Mouse (Mus musculus) frontal cortex, postnatal 14 days (tissue): ENCODE measurements around the gene Copg2.
"Not testable (repeated sequence)": the region's sequence is repeated elsewhere in the genome, so short reads cannot be mapped to it uniquely, and the experiment has no call there.

Source experiments
- DNase-seq, 2 experiments: peaks; one replicate each; pipeline ENCODE4 v3.0.0; 2022; ENCODE audit warnings: low spot score in 2 of 2

Gene Copg2

GRCm38 (mm10) chr6:30832241-30832640 is 64.4 kb downstream of the Copg2 start:
- no peak for DNase-seq

- no peak for DNase-seq
These were observed 83.0 kb downstream of the Copg2 start for GRCm38 (mm10) chr6:30813626-30814025.

- DNase-seq, result no peak
These were observed 91.4 kb downstream of the Copg2 start for GRCm38 (mm10) chr6:30805053-30805752.

GRCm38 (mm10) chr6:30804389-30805052 is 92.1 kb downstream of the Copg2 start:
- DNase-seq, result peak; percentile 23 to 32

GRCm38 (mm10) chr6:30802915-30803314 is 93.7 kb downstream of the Copg2 start:
- not testable (repeated sequence) for DNase-seq

GRCm38 (mm10) chr6:30751209-30751608 is 145.4 kb downstream of the Copg2 start:
- DNase-seq, result no peak

- DNase-seq, result no peak
These were observed 146.1 kb downstream of the Copg2 start for GRCm38 (mm10) chr6:30750482-30750881.

- no peak for DNase-seq
These were observed 146.7 kb downstream of the Copg2 start for GRCm38 (mm10) chr6:30749892-30750291.

GRCm38 (mm10) chr6:30749042-30749689 is 147.4 kb downstream of the Copg2 start:
- DNase-seq, result no peak

GRCm38 (mm10) chr6:30748358-30748910 is 148.2 kb downstream of the Copg2 start:
- DNase-seq, result no peak

- no peak for DNase-seq
These were observed 148.8 kb downstream of the Copg2 start for GRCm38 (mm10) chr6:30747631-30748357.

GRCm38 (mm10) chr6:30745591-30745990 is 151.0 kb downstream of the Copg2 start:
- no peak for DNase-seq

- DNase-seq, result no peak
These were observed 151.7 kb downstream of the Copg2 start for GRCm38 (mm10) chr6:30744846-30745245.

- DNase-seq, result no peak
These were observed 157.3 kb downstream of the Copg2 start for GRCm38 (mm10) chr6:30739177-30739747.

GRCm38 (mm10) chr6:30738464-30739006 is 158.1 kb downstream of the Copg2 start:
- no peak for DNase-seq

- peak; percentile 63 to 75 for DNase-seq
These were observed 158.8 kb downstream of the Copg2 start for GRCm38 (mm10) chr6:30737548-30738463.

- peak; percentile 51 to 69 for DNase-seq
These were observed 159.6 kb downstream of the Copg2 start for GRCm38 (mm10) chr6:30736864-30737547.

GRCm38 (mm10) chr6:30736372-30736762 is 160.2 kb downstream of the Copg2 start:
- DNase-seq, result no peak

- no peak for DNase-seq
These were observed 160.7 kb downstream of the Copg2 start for GRCm38 (mm10) chr6:30735728-30736371.
